Mouse (Mus musculus) kidney, postnatal 0 days (tissue): Measurements from ENCODE around the gene Prok1. TPM values are rescaled to one million over a fixed set of nuclear protein-coding genes. Genes with fewer than 3 reads are reported as not detected.

ENCODE experiments used
- ATAC-seq: fragments of 200-750 bp; cut with Nextera tagmentation; replicated peaks from 2 replicates; pipeline ENCODE4 v1.8.0; 2017; ENCODE audit warnings: low read depth, moderate number of reproducible peaks, moderate TSS enrichment, moderate library complexity; ENCODE audit not compliant: low FRiP score
- DNase-seq: peaks from one replicate; pipeline ENCODE4 v3.0.0-alpha.2; 2016; ENCODE audit warnings: low spot score
- H3K27ac ChIP-seq: fragments of 300-500 bp; sonication (generic); 2 replicates; pipeline ENCODE4 v1.5.1; 2014; ENCODE audit warnings: mild to moderate bottlenecking
- H3K27me3 ChIP-seq: fragments of 300-500 bp; sonication (generic); 2 replicates; pipeline ENCODE4 v1.6.1; 2014; ENCODE audit warnings: low read length, mixed read lengths; ENCODE audit not compliant: insufficient read depth
- H3K36me3 ChIP-seq: fragments of 300-500 bp; sonication (generic); 2 replicates; pipeline ENCODE4 v1.6.1; 2014; ENCODE audit warnings: low read length, mixed read lengths; ENCODE audit not compliant: insufficient read depth
- H3K4me1 ChIP-seq: fragments of 300-500 bp; sonication (generic); replicated peaks from 2 replicates; pipeline ENCODE4 v1.6.1; 2014; ENCODE audit warnings: antibody characterized with exemption, low read length, mixed read lengths; ENCODE audit not compliant: insufficient read depth
- H3K4me2 ChIP-seq: fragments of 300-500 bp; sonication (generic); 2 replicates; pipeline ENCODE4 v1.6.1; 2014; ENCODE audit warnings: mild to moderate bottlenecking, low read length, moderate library complexity, mixed read lengths
- H3K4me3 ChIP-seq: fragments of 300-500 bp; sonication (generic); replicated peaks from 2 replicates; pipeline ENCODE4 v1.5.1; 2014; ENCODE audit warnings: low read depth, low read length
- H3K9ac ChIP-seq: fragments of 300-500 bp; sonication (generic); 2 replicates; pipeline ENCODE4 v1.6.1; 2014; ENCODE audit warnings: low read depth, low read length
- H3K9me3 ChIP-seq: fragments of 300-500 bp; sonication (generic); replicated peaks from 2 replicates; pipeline ENCODE4 v1.6.1; 2016; ENCODE audit warnings: low read length, inconsistent platforms, mixed read lengths
- CTCF ChIP-seq: IDR thresholded peaks from 2 replicates; pipeline ENCODE4 v1.5.1; 2016; ENCODE audit warnings: antibody characterized with exemption, low read depth, mild to moderate bottlenecking, moderate library complexity
- WGBS: fragments of 180-500 bp; shearing (Covaris S2); extraction: QIAGEN DNeasy Blood & Tissue Kit; methylation state at CpG from one replicate; pipeline ENCODE4 v1.1.7; 2014; 5-methylcytosine and 5-hydroxymethylcytosine counted together
- polyA plus RNA-seq: library from polyadenylated mRNA; unstranded; fragments of >200 nt; fragmentation: Nextera tagmentation; extraction: Ambion mirVana; gene quantifications from 2 replicates; pipeline ENCODE4 v1.2.1, GENCODE M21; 2015

The Prok1 gene
- polyA plus RNA-seq, 1 experiment from 2014 or later, result 0.09 TPM

DNA sequence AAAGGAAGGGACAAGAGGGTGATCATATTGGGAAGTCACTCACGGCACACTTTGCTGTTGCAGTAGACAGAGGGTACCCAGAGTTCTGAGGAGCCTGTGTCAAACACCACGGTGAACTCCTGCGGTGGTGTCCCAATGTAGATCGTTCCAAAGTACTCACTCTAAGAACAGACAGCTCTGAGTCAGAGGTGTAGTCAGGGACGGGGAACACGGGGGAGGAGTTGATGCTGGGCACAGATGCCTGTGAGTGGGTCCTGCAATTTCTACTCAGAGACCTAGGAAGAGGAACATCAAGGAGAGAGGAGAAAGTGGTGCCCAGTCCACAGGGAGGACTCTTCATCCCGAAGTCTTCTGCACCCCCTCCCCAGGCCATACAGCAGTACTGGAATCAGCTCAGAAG lies 20.9 kb downstream of the Prok1 start:
- H3K36me3 ChIP-seq, result no peaks in the 10 kb centered on the region
- H3K9me3 ChIP-seq, result no peaks in the 10 kb centered on the region
- ATAC-seq (no peak), DNase-seq (no peak)
- no peaks in the 10 kb centered on the region for H3K4me1 ChIP-seq
- H3K4me3 ChIP-seq, result no peak overlapping the region
- H3K9ac ChIP-seq, result no peak overlapping the region
- no peaks in the 10 kb centered on the region for H3K27me3 ChIP-seq
- no peak for TF ChIP-seq CTCF
- H3K4me2 ChIP-seq, result no peak overlapping the region
- 87% methylated on average over 7 of the region's 7 CpGs for WGBS
- no peak overlapping the region for H3K27ac ChIP-seq

DNA sequence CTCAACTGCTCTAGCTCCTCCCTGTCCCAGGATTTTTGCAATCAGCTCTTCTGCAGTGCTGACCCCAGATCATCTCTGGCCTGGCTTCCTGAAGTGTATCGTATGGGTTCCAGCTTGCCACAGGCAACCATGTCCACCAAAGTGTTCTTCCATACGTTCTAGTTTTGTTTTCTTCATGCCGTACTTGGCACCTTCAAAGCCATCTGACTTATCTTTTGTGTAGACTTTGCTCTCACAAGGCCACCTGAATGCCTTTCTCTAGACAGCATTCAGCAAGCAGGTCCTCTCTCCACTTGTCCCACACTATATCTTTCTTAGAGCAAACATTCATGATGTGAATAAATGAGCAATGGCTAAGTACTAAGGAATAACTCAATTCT lies 22.4 kb downstream of the Prok1 start:
- no peak overlapping the region for H3K27ac ChIP-seq
- no peaks in the 10 kb centered on the region for H3K36me3 ChIP-seq
- no peak for ATAC-seq

DNA sequence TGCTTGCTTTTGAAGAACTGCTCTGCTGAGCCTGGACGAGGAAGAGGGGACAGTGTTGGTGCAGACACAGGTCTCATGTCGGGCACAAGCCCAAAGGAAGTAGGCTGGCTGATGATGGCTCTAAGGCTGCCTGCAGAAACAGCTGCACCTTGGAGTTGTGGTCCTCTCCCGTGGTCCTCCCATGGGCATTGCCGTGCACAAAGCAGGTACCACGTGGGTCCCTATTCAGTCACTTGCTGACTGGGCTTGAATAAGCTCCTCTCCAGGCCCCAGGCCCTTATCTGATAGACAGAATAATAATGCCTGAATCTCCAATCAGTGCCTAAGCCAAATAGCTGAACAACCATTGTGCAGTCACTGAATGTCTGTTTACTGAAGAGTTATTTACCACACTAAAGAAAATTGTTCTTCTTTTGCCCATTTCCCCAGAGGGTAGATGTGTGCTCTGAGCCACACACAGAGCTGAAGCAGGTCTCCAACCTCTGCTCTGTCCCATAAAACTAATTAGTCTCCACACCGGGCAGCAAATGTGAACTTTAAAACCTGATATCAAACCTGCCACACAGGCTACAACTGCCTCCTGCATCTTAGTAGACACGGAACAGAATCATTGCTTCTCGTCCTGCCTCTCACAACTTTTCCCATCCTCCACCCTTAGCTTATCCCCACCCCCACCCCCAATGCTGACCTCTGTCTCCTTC lies 23.0 kb downstream of the Prok1 start:
- no peaks in the 10 kb centered on the region for H3K4me1 ChIP-seq
- no peak for TF ChIP-seq CTCF
- DNase-seq (no peak), ATAC-seq (no peak)
- H3K36me3 ChIP-seq, result no peaks in the 10 kb centered on the region
- H3K4me3 ChIP-seq, result no peak overlapping the region
- no peak overlapping the region for H3K4me2 ChIP-seq
- no peaks in the 10 kb centered on the region for H3K27me3 ChIP-seq
- H3K9ac ChIP-seq, result no peak overlapping the region
- no peak overlapping the region for H3K27ac ChIP-seq
- no peaks in the 10 kb centered on the region for H3K9me3 ChIP-seq
- WGBS, result 60% methylated on average over 8 of the region's 8 CpGs

More for the DNA sequence above, 22.4 kb downstream of the Prok1 start:
- no peak for DNase-seq
- Histone ChIP-seq H3K9me3 (no peaks in the 10 kb centered on the region), H3K4me2 (no peak overlapping the region), H3K9ac (no peak overlapping the region), H3K4me1 (no peaks in the 10 kb centered on the region), H3K27me3 (no peaks in the 10 kb centered on the region), H3K4me3 (no peak overlapping the region)
- TF ChIP-seq CTCF, result no peak
- 83% methylated on average over 3 of the region's 3 CpGs for WGBS

DNA sequence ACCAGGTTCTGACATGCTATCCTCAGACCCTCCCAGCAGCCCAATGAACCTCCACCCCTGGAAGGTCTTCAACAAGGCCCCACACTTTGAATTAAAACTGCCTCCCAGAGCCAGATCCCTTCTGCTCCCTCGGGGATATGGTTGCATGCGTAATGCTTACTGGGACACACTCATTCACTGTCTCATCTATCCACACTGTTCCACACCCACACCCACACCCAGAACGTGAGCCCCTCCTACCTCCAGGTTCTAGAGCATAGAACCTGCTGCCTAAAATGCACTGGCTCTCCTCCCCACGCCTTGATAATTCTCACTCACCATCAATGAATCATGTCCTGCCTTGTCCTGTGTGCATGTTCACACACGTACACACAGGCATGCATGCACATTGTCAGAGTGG lies 24.9 kb downstream of the Prok1 start:
- Histone ChIP-seq H3K27ac (no peak overlapping the region), H3K9ac (no peak overlapping the region), H3K9me3 (no peaks in the 10 kb centered on the region), H3K27me3 (no peaks in the 10 kb centered on the region), H3K4me3 (no peak overlapping the region), H3K36me3 (no peaks in the 10 kb centered on the region), H3K4me2 (no peak overlapping the region), H3K4me1 (no peaks in the 10 kb centered on the region)
- WGBS, result 81% methylated on average over 5 of the region's 5 CpGs
- DNase-seq (no peak), ATAC-seq (no peak)
- TF ChIP-seq CTCF, result no peak

DNA sequence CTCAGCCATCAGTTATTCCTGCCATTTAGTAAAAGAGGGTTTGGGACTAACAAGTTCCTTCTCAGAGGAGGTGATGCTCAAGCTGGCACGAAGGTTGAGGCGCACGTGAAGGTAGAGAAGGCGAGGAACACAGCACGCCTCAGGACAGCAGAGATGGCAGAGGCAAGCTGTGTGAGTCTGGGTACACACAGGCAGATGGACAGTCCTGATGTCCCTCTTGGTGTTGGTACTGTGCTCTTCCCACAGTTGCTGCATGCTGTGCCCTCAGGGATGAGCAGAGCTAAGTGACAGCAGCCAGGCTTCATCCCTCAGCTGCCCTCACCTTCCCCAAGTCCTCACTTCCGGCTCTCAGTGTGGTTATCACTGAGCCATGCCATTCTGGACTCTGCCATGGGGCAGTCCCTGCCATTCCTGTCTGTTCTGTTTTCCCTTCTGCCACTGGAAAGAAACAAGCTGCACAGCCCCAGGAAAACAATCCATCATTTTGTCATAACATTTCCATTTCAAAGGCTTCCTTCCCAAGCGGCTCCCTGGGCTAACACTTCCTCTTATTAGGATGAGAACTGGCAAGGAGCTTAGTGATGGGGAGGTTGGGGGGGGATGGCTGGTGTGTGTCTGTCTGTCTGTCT lies 31.8 kb downstream of the Prok1 start:
- ATAC-seq (no peak; the same call in 1 of the 2 replicates), DNase-seq (peak; percentile 27)
- 64% methylated on average over 7 of the region's 7 CpGs for WGBS

DNA sequence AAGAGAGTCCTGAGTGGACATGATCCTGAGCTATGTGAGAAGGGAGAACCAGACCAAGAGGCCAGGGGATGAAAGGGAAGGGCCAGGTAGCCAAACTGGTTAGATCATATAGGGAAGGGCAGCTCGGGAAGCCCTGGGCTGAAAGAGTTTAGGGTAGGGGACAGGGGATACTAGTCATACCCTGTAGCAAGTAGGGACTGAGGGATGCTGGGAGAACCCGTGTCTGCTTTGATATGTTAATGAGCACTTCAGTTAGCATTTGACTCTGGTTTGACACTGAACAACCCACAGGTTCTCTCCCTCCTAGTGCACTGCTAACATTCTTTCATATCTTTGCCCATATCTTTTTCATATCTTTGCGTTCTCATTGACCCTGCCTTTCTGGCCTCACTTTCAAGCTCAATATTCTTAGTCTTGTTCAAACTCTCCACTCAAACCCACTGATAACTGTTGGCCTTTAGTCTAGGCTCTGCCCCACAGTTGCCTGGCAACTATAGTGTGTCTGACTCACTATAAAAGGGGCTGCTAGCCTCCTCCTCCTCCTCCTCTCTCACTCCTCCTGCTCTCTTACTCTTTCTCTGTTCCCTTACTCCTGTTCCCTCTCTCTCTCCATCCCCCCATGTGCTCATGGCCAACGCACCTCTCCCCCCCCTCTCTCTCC lies 32.9 kb downstream of the Prok1 start:
- no peak for TF ChIP-seq CTCF

More for the DNA sequence above, 31.8 kb downstream of the Prok1 start:
- H3K4me3 ChIP-seq, result no peak overlapping the region
- H3K4me1 ChIP-seq, result no peaks in the 10 kb centered on the region
- no peak overlapping the region for H3K9ac ChIP-seq
- H3K4me2 ChIP-seq, result no peak overlapping the region
- H3K27ac ChIP-seq, result no peak overlapping the region
- no peaks in the 10 kb centered on the region for H3K27me3 ChIP-seq
- TF ChIP-seq CTCF, result no peak
- H3K36me3 ChIP-seq, result no peaks in the 10 kb centered on the region
- no peaks in the 10 kb centered on the region for H3K9me3 ChIP-seq

More for the DNA sequence above, 32.9 kb downstream of the Prok1 start:
- Histone ChIP-seq H3K36me3 (no peaks in the 10 kb centered on the region), H3K27ac (no peak overlapping the region), H3K4me1 (no peaks in the 10 kb centered on the region), H3K4me3 (no peak overlapping the region), H3K27me3 (no peaks in the 10 kb centered on the region), H3K4me2 (no peak overlapping the region), H3K9me3 (no peaks in the 10 kb centered on the region), H3K9ac (no peak overlapping the region)
- DNase-seq, result no peak
- WGBS, result 48% methylated on average over 4 of the region's 4 CpGs
- ATAC-seq, result no peak
